Mouse (Mus musculus): ENCODE data around the gene Slfn14. TPM values are rescaled to one million over a fixed set of nuclear protein-coding genes. Genes with fewer than 3 reads are reported as not detected.
"Not testable (repeated sequence)": the region's sequence is repeated elsewhere in the genome, so short reads cannot be mapped to it uniquely, and the experiment has no call there.

Slfn14 gene
- polyA plus RNA-seq, 1 experiment from 2014 or later, result 0.17 TPM

DNA sequence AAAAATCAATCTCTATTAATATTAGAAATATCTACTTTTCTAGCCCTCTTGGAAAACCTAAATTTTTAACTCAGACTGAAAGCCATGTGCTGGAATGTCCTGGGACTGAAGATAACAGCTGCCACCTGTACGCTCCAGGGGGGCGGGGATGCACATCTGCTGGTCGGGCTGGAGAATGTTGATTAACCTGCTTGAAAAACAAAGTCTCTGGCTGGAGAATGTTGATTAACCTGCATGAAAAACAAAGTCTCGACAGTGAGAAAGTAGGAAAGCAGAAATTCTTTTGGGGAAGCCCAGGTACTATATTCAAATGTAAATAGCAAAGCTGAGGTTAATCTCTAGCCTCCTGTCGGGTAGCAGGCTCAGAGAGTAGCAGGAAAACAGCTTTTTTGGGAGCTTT lies 52.9 kb downstream of the Slfn14 start:
- not testable (repeated sequence) for H3K36me3 ChIP-seq (ENCODE audit: control insufficient read depth, insufficient read depth); H3K4me3 ChIP-seq (ENCODE audit: low read length); H3K27ac ChIP-seq (ENCODE audit: low read length); H3K9me3 ChIP-seq (replicated peaks; ENCODE audit: control insufficient read depth, low read length); H3K27me3 ChIP-seq (ENCODE audit: control insufficient read depth, insufficient read depth, low read length); H3K9ac ChIP-seq (ENCODE audit: low read length); ATAC-seq (replicated peaks; ENCODE audit: extremely low read depth, insufficient read depth, low FRiP score); H3K4me2 ChIP-seq (ENCODE audit: low read depth, low read length); H3K4me1 ChIP-seq (ENCODE audit: control insufficient read depth, insufficient read depth, low read length)
- WGBS, result 49% methylated on average over 5 of the region's 5 CpGs

DNA sequence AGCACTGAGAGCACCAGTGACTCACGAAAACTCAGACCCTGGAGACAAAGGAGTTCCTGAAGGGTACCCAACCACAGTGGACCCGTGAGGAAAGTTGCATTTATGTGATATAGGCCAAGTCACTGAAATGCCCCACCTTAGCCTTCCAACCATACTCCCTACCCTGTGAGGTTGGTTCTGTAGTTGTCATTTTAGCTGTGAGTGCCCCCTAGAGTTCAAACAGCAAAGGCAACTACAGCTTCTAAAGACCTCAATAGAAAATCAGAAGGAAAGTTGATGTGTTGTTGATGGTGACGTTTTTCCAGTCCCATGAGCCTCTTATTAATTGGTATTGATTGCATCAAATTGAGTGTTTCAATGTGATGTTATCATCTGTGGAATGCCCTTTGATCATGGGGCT lies 55.6 kb downstream of the Slfn14 start:
- no peaks in the 10 kb centered on the region for H3K9me3 ChIP-seq (replicated peaks; ENCODE audit: control insufficient read depth, low read length)
- no peak overlapping the region for H3K4me2 ChIP-seq (ENCODE audit: low read depth, low read length)
- no peak overlapping the region for H3K4me3 ChIP-seq (ENCODE audit: low read length)
- H3K27me3 ChIP-seq (ENCODE audit: control insufficient read depth, insufficient read depth, low read length), result no peaks in the 10 kb centered on the region
- H3K9ac ChIP-seq (ENCODE audit: low read length), result no peak overlapping the region
- ATAC-seq (replicated peaks; ENCODE audit: extremely low read depth, insufficient read depth, low FRiP score), result no peak
- H3K27ac ChIP-seq (ENCODE audit: low read length), result no peak overlapping the region
- no peaks in the 10 kb centered on the region for H3K4me1 ChIP-seq (ENCODE audit: control insufficient read depth, insufficient read depth, low read length)
- 58% methylated on average over 3 of the region's 3 CpGs for WGBS
- no peaks in the 10 kb centered on the region for H3K36me3 ChIP-seq (ENCODE audit: control insufficient read depth, insufficient read depth)

DNA sequence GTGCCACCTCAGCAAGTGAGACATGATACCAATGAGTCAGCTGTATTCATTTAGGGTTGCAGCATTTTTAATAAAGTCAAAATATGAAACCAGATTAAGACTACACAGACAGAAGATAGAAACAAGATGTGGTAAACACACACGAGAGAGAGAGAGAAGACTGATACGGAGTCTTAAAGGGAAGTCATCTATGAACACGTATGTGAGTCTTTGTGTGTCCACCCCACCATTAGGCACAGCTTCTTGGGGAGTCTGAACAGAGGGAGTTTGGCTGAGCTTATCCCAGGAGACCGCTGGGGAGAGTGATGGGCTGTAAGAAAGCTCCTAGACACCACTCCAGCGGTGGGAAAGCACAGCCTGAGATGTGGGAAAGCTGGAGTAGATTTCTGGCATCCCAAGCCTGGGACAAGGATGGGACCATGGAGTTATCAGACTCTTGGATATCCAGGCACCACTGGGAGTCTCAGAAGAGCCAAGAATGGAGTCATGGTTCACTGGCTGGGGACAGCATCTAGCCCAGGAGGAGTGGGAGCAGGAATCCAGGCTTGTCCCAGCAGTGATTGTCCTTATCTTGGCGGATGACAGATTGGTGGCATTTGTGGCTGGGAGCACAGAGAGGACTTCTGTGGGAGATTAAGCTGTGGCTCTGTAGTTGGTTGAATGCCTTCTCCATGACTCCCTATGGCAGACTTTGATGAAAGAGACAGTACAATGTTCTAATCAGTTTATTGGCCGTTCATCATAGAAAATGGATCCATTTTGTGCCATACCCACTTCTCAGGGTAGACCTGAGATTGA lies 58.4 kb downstream of the Slfn14 start:
- Histone ChIP-seq H3K4me2 (ENCODE audit: low read depth, low read length) (no peak overlapping the region), H3K36me3 (ENCODE audit: control insufficient read depth, insufficient read depth) (no peaks in the 10 kb centered on the region), H3K4me1 (ENCODE audit: control insufficient read depth, insufficient read depth, low read length) (no peaks in the 10 kb centered on the region), H3K27me3 (ENCODE audit: control insufficient read depth, insufficient read depth, low read length) (no peaks in the 10 kb centered on the region), H3K27ac (ENCODE audit: low read length) (no peak overlapping the region), H3K9me3 (replicated peaks; ENCODE audit: control insufficient read depth, low read length) (no peaks in the 10 kb centered on the region), H3K4me3 (ENCODE audit: low read length) (no peak overlapping the region), H3K9ac (ENCODE audit: low read length) (no peak overlapping the region)
- ATAC-seq (replicated peaks; ENCODE audit: extremely low read depth, insufficient read depth, low FRiP score), result no peak
- WGBS, result 75% methylated on average over 7 of the region's 7 CpGs

DNA sequence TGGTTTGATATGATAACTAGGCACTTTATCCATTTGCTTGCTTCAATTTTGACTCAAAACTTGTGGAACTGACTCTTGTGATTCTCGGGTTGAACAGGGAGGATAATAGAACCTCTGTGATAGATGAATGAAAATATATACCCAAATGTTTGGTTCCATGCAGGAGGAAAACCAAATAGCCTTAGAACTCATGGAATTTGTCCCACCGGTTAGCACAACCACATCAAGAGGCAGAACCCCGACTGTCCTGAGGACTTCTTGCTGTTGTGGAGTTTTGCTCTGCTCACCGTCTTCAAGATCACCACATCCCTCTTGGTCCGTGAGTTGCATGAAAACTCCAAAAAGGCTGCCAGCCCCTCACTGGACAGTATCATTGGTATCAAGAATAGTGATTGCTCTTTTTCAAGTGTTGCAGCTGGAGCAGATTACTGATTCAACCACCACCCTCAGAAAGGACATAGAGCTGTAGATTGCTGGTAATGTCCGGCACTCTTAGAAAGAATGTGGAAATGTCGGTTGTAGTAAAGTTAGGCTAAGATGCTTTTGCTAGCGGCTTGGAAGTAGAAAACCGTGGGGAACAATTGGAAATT lies 61.1 kb downstream of the Slfn14 start:
- no peak for ATAC-seq (replicated peaks; ENCODE audit: extremely low read depth, insufficient read depth, low FRiP score)
- H3K9me3 ChIP-seq (replicated peaks; ENCODE audit: control insufficient read depth, low read length), result no peaks in the 10 kb centered on the region
- no peaks in the 10 kb centered on the region for H3K27me3 ChIP-seq (ENCODE audit: control insufficient read depth, insufficient read depth, low read length)
- H3K4me3 ChIP-seq (ENCODE audit: low read length), result peak overlapping the region; percentile 37
- WGBS, result 76% methylated on average over 9 of the region's 9 CpGs
- H3K4me1 ChIP-seq (ENCODE audit: control insufficient read depth, insufficient read depth, low read length), result no peaks in the 10 kb centered on the region
- no peak overlapping the region for H3K9ac ChIP-seq (ENCODE audit: low read length)
- H3K4me2 ChIP-seq (ENCODE audit: low read depth, low read length), result peak overlapping the region; percentile 14
- H3K36me3 ChIP-seq (ENCODE audit: control insufficient read depth, insufficient read depth), result no peaks in the 10 kb centered on the region
- no peak overlapping the region for H3K27ac ChIP-seq (ENCODE audit: low read length)

Other genes starting within 250 kb of the Slfn14 start
- gene Slfn2, start 221.6 kb downstream of the Slfn14 start, polyA plus RNA-seq (2015; fragmentation: Nextera tagmentation; extraction: Ambion mirVana), result 4.3 and 7.9 TPM in 2 replicates
- gene Slfn1, start 169.9 kb downstream of the Slfn14 start, polyA plus RNA-seq (2015; fragmentation: Nextera tagmentation; extraction: Ambion mirVana), result 0.27 and 0.32 TPM in 2 replicates
- gene Slfn4, start 111.5 kb downstream of the Slfn14 start, polyA plus RNA-seq (2015; fragmentation: Nextera tagmentation; extraction: Ambion mirVana), result 0.05 and 0.20 TPM in 2 replicates
- 1.0 and 2.2 TPM in 2 replicates for gene Slfn3, start 95.4 kb downstream of the Slfn14 start, polyA plus RNA-seq (2015; fragmentation: Nextera tagmentation; extraction: Ambion mirVana)
- 36.0 and 38.3 TPM in 2 replicates for gene Ap2b1, start 12.3 kb upstream of the Slfn14 start, polyA plus RNA-seq (2015; fragmentation: Nextera tagmentation; extraction: Ambion mirVana)
- gene Pex12, start 15.9 kb upstream of the Slfn14 start, polyA plus RNA-seq (2015; fragmentation: Nextera tagmentation; extraction: Ambion mirVana), result 8.1 and 10.5 TPM in 2 replicates
- 5.7 and 9.1 TPM in 2 replicates for gene Rasl10b, start 122.4 kb upstream of the Slfn14 start, polyA plus RNA-seq (2015; fragmentation: Nextera tagmentation; extraction: Ambion mirVana)
- 0.11 and 0.12 TPM in 2 replicates for gene Gas2l2, start 142.7 kb upstream of the Slfn14 start, polyA plus RNA-seq (2015; fragmentation: Nextera tagmentation; extraction: Ambion mirVana)
- gene 1700020L24Rik, start 151.0 kb upstream of the Slfn14 start, polyA plus RNA-seq (2015; fragmentation: Nextera tagmentation; extraction: Ambion mirVana), result 1.4 and 1.5 TPM in 2 replicates
- 3.5 TPM in 2 replicates for gene Mmp28, start 176.3 kb upstream of the Slfn14 start, polyA plus RNA-seq (2015; fragmentation: Nextera tagmentation; extraction: Ambion mirVana)
- 8.3 and 9.5 TPM in 2 replicates for gene Taf15, start 186.4 kb upstream of the Slfn14 start, polyA plus RNA-seq (2015; fragmentation: Nextera tagmentation; extraction: Ambion mirVana)
- 0.07 TPM in 1 of 2 replicates, not detected in the other for gene Heatr9, start 235.4 kb upstream of the Slfn14 start, polyA plus RNA-seq (2015; fragmentation: Nextera tagmentation; extraction: Ambion mirVana)
- gene Ccl5, start 243.8 kb upstream of the Slfn14 start, polyA plus RNA-seq (2015; fragmentation: Nextera tagmentation; extraction: Ambion mirVana), result 1.8 and 2.5 TPM in 2 replicates